Mouse (Mus musculus) kidney, adult 2 months (tissue): ENCODE measurements around the gene Cpm.

Source experiments
- CTCF ChIP-seq: fragments of 200-500 bp; conservative IDR thresholded peaks from 2 replicates; pipeline ENCODE4 v1.5.1; 2011; ENCODE audit warnings: low read depth, mild to moderate bottlenecking, control low read depth, low read length, moderate library complexity, mixed read lengths; ENCODE audit not compliant: insufficient read depth, insufficient read length
- POLR2A ChIP-seq: fragments of 200-500 bp; IDR thresholded peaks from one replicate; pipeline ENCODE4 v1.6.1; 2011; ENCODE audit warnings: low read depth, low read length, control low read depth

GRCm38 (mm10) chr10:117664926-117665209 lies 35.6 kb downstream of the Cpm start:
- TF ChIP-seq CTCF (no peak), POLR2A (no peak)
